Mouse (Mus musculus) C2C12 (cell line): Measurements from ENCODE around the gene Pdzd2. TPM values are rescaled to one million over a fixed set of nuclear protein-coding genes. Genes with fewer than 3 reads are reported as not detected.

Source experiments
- H3K27me3 ChIP-seq: one replicate; pipeline ENCODE4 v1.6.1; 2011; ENCODE audit not compliant: control insufficient read depth, insufficient read depth, insufficient read length
- H3K36me3 ChIP-seq: one replicate; pipeline ENCODE4 v1.6.1; 2011; ENCODE audit not compliant: control insufficient read depth, insufficient read depth
- H3K4me3 ChIP-seq: one replicate; pipeline ENCODE4 v1.5.1; 2011; ENCODE audit warnings: mild to moderate bottlenecking, control low read depth; ENCODE audit not compliant: poor library complexity, insufficient read depth, severe bottlenecking
- H3K79me2 ChIP-seq: one replicate; pipeline ENCODE4 v1.6.1; 2011; ENCODE audit not compliant: control insufficient read depth, insufficient read depth
- H3K79me3 ChIP-seq: one replicate; pipeline ENCODE4 v1.6.1; 2011; ENCODE audit warnings: low read depth, control low read depth
- H3ac ChIP-seq: one replicate; pipeline ENCODE3; 2011; ENCODE audit warnings: low read depth; ENCODE audit not compliant: control insufficient read depth, insufficient read length
- CEBPB ChIP-seq: IDR thresholded peaks from one replicate; pipeline ENCODE4 v1.6.1; 2011; ENCODE audit warnings: low read depth, mild to moderate bottlenecking, control low read depth, moderate library complexity
- CTCF ChIP-seq: IDR thresholded peaks from one replicate; pipeline ENCODE4 v1.5.1; 2011; ENCODE audit not compliant: control insufficient read depth, insufficient read depth, insufficient read length
- FOSL1 ChIP-seq: IDR thresholded peaks from one replicate; pipeline ENCODE4 v1.8.0; 2011; ENCODE audit warnings: mild to moderate bottlenecking, low read length; ENCODE audit not compliant: poor library complexity, insufficient read depth, severe bottlenecking
- MAX ChIP-seq: IDR thresholded peaks from one replicate; pipeline ENCODE4 v1.6.1; 2011; ENCODE audit warnings: mild to moderate bottlenecking, control low read depth
- MYOD1 ChIP-seq: IDR thresholded peaks from one replicate; pipeline ENCODE4 v1.6.1; 2011; ENCODE audit warnings: low read depth; ENCODE audit not compliant: control insufficient read depth, insufficient read length
- MYOG ChIP-seq: IDR thresholded peaks from one replicate; pipeline ENCODE4 v1.6.1; 2011; ENCODE audit not compliant: control insufficient read depth, insufficient read length; ENCODE audit errors: extremely low read depth
- USF1 ChIP-seq: IDR thresholded peaks from one replicate; pipeline ENCODE4 v1.6.1; 2011; ENCODE audit warnings: low read depth, mild to moderate bottlenecking, control low read depth, moderate library complexity
- polyA plus RNA-seq: library from polyadenylated mRNA; unstranded; fragments of >200 nt; fragmentation: generic; extraction: Trizol; gene quantifications from one replicate; pipeline ENCODE4 v1.2.1, GENCODE M21; 2012; ENCODE audit warnings: missing spikeins

The Pdzd2 gene
- polyA plus RNA-seq, 1 experiment, result 0.01 TPM

DNA sequence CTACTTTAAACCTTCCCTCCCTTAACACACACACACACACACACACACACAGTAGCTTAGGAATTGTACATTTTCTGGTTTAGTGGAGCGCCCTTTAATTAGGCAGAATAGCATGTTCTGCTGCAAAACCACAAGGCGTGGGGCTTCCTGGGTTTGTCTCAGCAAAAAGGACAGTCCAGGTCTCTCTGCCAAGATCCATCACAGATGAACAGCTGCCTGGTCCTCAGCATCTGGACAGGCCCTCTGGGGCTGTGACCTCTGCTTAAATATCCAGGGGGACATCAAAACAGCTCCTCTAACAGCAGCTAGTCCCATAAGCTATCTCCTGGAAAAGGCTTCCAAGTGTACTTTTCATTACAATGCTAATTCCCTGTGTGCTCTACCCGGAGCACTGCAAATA is 64.4 kb downstream of the Pdzd2 start:
- H3K79me3 ChIP-seq, result no peaks in the 10 kb centered on the region
- no peaks in the 10 kb centered on the region for H3K79me2 ChIP-seq
- no peaks in the 10 kb centered on the region for H3K27me3 ChIP-seq
- no peak overlapping the region for H3K4me3 ChIP-seq
- H3K36me3 ChIP-seq, result no peaks in the 10 kb centered on the region
- TF ChIP-seq MAX (no peak), MYOD1 (no peak), MYOG (no peak), CTCF (no peak), CEBPB (no peak)
- no peak overlapping the region for H3ac ChIP-seq

DNA sequence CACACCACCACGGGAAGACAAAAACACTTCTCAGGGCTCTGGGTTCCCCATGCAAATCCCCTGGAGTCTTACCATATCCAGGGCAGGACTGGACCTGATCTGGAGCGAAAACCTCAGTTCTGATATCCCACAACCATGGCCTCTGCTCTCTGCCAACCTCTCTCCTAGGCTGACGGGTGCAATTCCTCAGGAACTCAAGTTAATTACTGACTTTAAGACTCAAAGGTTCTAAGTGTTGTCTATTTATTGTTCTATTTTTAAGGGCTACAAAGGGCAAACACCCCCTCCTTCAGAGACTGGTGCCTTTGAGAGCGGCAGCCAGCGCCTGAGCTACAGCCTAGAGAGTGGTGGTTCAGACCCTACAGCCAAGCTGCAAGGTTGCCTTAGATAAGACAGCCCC is 65.7 kb downstream of the Pdzd2 start:
- Histone ChIP-seq H3K4me3 (no peak overlapping the region), H3K79me3 (no peaks in the 10 kb centered on the region), H3K27me3 (no peaks in the 10 kb centered on the region), H3K79me2 (no peaks in the 10 kb centered on the region), H3K36me3 (no peaks in the 10 kb centered on the region), H3ac (no peak overlapping the region)
- TF ChIP-seq MAX, result no peak
- no peak for TF ChIP-seq CTCF
- no peak for TF ChIP-seq MYOD1
- no peak for TF ChIP-seq MYOG
- no peak for TF ChIP-seq FOSL1
- TF ChIP-seq USF1, result no peak
- TF ChIP-seq CEBPB, result no peak

- Histone ChIP-seq H3K4me3 (no peak overlapping the region), H3K27me3 (no peaks in the 10 kb centered on the region)
- TF ChIP-seq USF1, result no peak
- no peak for TF ChIP-seq MAX
- TF ChIP-seq MYOG, result no peak
- no peak for TF ChIP-seq FOSL1
- TF ChIP-seq CTCF, result no peak
- TF ChIP-seq MYOD1, result no peak
- TF ChIP-seq CEBPB, result no peak
These were observed 71.8 kb downstream of the Pdzd2 start for GRCm38 (mm10) chr15:12667760-12668520.

DNA sequence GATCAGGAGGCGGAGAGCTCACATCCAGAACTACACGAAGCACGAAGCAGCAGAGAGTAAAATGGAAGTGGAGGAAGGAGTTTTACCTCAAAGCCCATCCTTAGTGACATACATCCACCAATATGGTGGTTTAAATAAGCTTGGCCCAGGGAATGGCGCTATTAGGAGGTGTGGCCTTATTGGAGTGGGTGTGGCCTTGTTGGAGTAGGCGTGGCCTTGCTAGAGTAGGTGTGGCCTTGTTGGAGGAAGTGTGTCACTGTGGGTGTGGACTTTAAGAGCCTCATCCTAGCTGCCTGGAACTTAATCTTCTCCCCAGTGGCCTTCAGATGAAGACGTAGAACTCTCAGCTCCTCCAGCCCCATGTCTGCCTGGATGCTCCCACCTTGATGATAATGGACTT is 73.8 kb downstream of the Pdzd2 start:
- TF ChIP-seq CTCF (no peak), MAX (no peak), USF1 (no peak), MYOD1 (no peak), CEBPB (no peak), FOSL1 (no peak), MYOG (no peak)
- no peaks in the 10 kb centered on the region for H3K79me3 ChIP-seq
- no peaks in the 10 kb centered on the region for H3K79me2 ChIP-seq

More at GRCm38 (mm10) chr15:12667760-12668520, 71.8 kb downstream of the Pdzd2 start:
- no peaks in the 10 kb centered on the region for H3K79me3 ChIP-seq
- H3K79me2 ChIP-seq, result no peaks in the 10 kb centered on the region
- H3K36me3 ChIP-seq, result no peaks in the 10 kb centered on the region
- no peak overlapping the region for H3ac ChIP-seq

DNA sequence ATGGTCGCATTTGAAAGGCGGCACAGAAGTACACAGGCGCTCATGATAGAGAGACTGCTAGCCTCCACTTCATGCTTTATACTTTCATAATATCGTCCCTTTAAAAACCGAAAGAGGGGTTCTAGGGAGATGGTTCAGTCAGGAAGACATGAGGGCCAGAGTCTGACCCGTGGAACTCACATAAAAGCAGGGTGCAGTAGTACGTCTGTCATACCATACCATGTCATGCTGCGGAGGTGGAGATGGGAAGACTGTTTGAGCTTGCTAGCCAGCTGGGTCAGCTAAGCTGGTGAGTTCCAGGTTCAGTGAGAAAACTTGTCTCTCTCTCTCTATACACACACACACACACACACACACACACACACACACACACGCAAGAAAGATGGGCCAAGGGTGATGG is 76.4 kb downstream of the Pdzd2 start:
- H3K36me3 ChIP-seq, result no peaks in the 10 kb centered on the region
- TF ChIP-seq CEBPB (no peak), FOSL1 (no peak), MAX (no peak), CTCF (no peak), USF1 (no peak), MYOD1 (no peak), MYOG (no peak)
- H3K79me3 ChIP-seq, result no peaks in the 10 kb centered on the region
- no peak overlapping the region for H3ac ChIP-seq
- no peaks in the 10 kb centered on the region for H3K27me3 ChIP-seq
- H3K79me2 ChIP-seq, result no peaks in the 10 kb centered on the region
- no peak overlapping the region for H3K4me3 ChIP-seq

More for the DNA sequence above, 73.8 kb downstream of the Pdzd2 start:
- no peaks in the 10 kb centered on the region for H3K27me3 ChIP-seq
- H3K36me3 ChIP-seq, result no peaks in the 10 kb centered on the region
- H3K4me3 ChIP-seq, result no peak overlapping the region
- H3ac ChIP-seq, result no peak overlapping the region

- Histone ChIP-seq H3ac (no peak overlapping the region), H3K36me3 (no peaks in the 10 kb centered on the region), H3K4me3 (no peak overlapping the region), H3K27me3 (no peaks in the 10 kb centered on the region), H3K79me3 (no peaks in the 10 kb centered on the region), H3K79me2 (no peaks in the 10 kb centered on the region)
- TF ChIP-seq MAX, result no peak
- TF ChIP-seq CEBPB, result no peak
- TF ChIP-seq CTCF, result no peak
- TF ChIP-seq USF1, result no peak
- TF ChIP-seq MYOG, result no peak
- no peak for TF ChIP-seq FOSL1
- TF ChIP-seq MYOD1, result no peak
These were observed 79.4 kb downstream of the Pdzd2 start for GRCm38 (mm10) chr15:12660320-12660719.
